Mouse (Mus musculus): ENCODE data around the gene Prelp.

Prelp gene

DNA sequence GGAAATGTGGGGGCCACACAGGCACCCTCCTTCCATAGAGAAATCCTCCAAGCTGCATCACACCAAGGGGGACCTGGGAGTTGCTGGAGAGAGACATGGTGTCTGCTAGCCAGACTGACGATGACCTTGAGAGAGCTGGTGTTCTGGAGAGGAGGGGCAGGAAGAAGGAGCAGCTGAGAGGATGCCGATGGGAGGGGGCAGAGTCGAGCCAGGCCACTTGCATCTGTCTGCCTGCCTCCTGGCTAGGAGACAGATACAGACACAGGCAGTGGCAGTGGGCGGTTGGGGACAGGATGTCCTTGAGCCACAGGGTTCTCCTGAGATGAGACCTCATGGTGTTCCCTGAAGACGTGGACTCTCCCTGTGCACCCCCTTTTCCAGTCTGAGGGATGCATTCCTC, 29.7 kb downstream of the Prelp start:
- DNase-seq, result peak; percentile 78

DNA sequence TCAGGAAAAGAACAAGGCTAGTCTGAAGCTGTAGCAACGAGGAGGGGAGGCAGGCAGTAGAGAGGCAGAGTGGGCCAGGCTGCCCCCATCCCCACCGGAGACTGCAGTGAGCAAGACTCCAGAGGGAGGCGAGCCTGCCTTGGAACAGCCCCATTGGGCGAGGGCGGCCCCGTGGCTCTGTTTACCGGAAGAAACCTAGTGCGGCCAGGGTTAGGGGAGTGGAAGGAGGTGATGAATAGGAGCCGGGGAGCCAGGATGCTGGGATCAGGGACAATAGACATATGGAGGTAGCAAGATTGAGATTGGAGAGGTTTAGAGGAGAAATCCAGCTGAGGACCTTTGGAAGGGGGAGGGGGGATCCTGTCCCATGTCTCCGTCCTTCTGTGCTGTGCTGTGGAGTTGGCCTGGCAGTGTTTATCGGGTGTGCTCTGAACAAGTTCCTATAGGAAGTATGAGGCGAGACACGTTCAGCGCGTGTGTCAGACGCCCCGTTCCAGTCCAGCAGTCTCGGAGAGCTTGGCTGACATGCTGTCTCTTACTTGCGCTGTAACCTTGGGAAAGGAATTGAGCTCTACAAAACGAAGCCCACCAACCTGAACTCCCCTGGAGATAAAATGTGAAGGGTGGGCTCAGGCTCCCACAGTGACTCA, 31.1 kb downstream of the Prelp start:
- no peak for DNase-seq

DNA sequence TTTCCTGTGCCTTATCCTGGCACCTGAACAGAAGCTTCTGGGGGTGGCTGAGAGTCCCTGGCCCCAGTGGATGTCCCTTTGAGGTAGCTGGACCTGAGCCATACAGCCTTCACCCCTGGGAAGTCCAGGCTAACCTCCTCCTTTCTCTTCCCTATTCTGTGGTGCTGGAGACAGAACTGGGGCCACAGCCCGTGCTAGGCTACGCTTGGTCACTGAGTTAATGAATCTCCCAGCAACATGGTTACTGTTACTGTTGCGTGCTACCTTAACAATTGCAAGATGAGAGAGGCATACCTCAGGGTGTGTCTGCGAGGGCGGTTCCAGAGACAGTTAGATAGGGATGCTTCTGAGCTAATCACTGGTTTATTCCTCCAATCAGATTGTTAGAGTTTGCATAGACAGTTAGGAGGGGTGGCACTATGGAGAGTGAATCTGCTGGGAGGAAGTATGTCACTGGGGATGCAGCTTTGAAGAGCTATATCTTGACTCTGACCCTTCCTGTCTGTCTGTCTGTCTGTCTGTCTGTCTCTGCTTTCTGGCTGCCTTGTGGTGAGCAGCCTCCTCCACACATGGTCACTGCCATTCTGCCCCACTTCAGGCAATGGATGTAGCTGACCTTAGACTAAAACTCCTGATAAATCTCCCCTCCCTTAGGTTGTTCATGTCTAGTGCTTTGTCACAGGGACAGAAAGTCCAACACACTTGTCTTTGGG, 33.5 kb downstream of the Prelp start:
- DNase-seq, result no peak

DNA sequence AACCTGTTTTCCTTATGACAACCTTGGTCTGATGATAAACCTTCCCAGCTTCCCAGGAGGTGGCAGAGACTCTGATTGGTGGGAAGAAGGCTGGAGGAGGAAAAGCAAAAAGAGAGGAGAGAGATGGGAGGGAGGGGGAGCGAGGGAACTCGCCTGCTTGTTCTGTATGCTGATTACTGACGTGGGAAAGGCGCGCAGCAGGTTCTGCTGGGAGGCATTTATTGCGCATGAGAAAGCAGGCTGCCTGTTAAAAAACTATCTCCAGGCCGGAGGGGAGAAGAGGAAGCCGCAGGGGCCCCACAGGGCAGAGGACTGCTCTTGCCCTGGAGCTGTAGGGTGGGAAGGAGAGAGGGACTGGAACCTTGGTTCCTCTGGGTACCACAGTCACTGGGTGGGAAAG, 34.2 kb downstream of the Prelp start:
- DNase-seq, result no peak

DNA sequence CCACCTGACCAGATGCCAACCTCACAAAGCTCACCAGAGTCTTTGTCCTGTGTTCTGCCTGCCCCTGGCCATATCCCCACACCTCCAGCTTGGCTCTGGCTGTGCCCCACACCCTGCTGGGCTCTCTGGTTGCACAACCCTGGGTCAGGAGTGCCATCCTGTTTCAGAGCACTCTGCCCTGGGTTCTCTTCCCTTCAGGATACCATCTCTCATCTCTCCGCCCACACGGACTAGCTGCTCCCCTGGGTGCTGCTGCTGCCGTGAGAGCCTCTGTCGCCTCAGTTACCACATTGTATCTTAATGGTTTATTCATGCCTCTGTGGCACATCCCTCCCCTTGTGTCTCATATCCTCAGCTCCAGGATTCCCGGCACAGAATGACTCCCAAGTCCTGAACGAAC, 34.8 kb downstream of the Prelp start:
- DNase-seq, result no peak

DNA sequence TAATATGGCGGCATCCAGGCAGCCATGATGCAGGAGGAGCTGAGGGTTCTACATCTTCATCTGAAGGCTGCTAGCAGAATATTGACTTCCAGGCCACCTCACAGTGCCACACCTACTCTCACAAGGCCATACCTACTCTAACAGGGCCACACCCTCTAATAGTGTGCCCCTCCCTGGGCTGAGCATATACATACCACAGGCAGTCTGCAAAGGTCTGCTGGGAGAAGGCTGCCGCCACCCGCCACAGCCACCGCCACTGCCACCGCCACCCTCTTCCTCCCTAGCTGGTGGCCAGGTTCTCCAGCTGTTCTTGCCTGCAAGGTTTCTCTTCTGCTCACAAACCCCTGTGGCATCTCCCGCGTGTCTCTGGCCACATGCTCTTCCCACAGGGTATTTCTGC, 35.4 kb downstream of the Prelp start:
- DNase-seq, result no peak

DNA sequence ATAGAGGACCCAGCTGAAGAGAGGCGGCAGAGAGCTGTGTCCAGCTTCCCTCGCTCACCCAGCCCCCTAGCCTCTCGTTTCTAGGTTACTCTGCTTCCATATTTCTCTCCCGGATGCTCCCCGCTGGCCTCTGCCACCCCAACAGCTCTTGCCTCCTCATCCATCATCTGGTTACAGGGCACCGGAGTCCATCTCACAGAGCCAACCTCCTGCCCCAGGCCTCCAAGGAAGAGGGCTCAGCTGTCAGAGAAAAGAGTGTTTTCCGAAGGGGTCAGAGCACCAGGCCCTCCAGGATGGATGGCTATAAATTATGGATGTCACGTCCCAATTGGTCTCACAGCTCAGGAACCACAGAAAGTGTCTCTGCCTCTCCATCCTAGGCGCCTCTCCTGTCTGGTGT, 36.5 kb downstream of the Prelp start:
- DNase-seq, result no peak

DNA sequence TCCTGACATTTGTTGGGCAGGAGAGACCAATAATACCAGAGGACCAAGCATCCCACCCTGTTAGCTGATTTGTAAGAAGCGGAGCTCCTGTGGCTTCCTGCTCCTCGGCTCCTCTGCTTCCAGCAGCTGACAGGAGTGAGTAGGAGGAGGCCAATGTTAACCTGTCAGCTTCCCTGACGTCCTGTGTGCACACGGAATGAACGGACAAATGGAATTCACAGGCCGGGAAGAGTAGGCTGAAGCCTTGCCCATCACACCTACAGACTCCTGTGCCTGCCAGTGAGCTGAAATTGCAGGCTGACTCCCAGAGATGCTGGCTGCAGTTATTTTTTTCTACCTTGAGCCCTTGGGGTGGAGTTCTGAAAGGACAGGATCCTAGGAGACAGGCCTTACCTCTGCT, 37.1 kb downstream of the Prelp start:
- no peak for DNase-seq

DNA sequence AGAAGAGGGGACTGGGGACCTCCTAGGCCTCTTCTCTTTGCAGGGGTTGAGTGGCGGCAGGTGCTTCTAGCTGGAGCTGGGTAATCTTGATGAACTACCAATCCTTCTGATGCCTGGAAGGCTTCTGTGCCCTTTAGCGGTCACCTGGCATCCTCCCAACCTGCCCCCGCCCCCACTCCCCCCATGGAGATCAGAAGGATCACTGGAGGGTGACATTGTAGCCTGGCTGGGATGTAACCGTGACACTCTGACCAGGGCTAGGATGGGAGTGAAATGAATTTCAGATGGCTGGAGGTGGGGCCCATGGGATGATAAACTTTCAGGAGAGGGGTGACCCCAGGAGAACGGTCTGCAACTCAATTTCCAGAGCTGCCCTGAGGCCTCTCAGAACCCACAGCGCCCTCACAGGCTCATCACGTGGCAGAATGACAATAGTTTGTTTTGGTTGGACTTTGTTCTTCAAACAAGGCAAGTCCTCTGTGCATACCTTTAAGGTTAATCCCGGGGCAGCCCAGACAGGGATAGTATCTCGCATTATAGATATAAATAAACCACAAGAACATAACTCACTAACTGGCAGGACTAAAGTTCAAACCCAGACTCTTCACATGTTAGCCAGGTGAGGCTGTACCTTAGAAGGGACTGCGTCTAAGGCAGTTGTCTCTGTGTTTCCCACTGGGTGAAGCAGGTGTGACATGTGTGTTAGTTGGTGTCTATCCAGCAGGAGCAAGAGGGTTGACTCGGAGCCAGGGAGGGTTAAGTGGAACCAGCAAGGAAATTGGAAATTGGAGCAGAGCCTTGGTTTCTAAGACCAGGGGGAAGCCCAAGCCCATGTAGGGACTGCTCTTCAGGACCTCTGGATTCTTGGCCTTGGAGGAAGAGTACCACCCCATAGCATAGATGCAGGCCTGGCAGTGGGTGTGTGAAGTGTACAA, 38.7 kb downstream of the Prelp start:
- no peak for DNase-seq

DNA sequence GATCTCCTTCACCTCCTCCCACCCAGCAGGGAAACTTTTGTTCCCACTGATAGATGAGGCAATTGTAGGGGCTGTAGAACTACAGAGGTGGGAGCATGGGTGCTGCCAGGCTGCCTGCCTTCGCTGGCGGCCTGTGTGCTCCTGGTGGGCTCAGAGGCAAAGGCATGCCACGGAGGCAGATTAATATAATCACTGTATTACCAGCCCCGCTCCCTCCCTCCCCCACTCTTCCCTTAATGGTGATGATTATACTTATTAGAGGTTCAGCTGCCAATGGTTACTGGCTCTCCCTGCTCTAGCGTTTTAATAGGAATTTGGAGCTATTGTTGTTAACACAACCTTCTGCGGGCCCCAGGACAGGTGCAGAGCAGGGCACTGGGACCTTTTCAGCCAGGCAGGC, 39.4 kb downstream of the Prelp start:
- DNase-seq, result no peak

DNA sequence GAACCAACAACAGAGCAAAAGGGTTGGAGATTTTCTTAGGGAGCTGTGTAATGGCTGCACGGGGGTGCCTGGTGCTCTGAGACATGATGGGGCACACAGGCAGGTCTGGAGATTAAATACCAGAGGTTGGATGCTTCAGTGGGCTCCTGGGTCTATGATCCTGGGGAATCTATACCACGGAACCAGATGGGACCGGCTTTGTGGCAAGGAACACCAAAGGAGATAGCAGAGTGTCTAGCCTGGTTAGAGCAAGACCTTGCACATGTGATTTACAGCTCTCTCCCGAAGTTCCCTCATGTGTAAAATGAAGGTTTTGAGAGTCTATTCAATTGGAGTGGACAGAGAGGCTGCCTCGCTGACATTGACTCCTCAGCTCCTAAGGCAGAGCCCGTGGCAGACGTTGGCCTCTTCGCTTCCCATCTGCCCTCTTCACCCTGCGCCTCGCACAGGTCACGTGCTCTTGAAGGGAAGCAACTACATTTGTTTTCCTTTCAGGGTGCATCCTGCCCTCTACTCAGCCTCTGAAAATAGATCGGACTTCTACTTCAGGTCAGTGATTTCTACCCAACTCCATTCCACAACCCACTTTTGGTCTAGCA, 42.3 kb downstream of the Prelp start:
- no peak for DNase-seq

DNA sequence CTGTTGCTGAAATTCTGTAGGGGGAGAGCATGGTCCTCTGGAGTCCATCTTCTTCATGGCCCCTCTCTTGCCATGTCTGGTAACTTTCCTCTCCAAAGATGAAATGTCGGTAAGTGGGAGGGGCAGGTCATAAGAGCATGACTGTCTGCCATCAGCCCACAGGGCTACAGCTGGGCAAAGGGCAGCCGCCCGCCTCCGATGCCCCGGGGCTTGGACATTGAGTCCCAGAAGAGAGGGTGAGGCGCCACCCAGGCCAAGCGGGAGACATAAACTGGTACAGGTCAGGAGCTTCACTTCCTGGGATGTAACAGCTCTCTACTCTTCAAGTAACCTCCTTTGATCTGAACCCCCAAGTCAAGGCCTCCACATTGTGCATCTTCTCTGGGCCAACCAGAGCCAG, 44.3 kb downstream of the Prelp start:
- DNase-seq, result no peak

DNA sequence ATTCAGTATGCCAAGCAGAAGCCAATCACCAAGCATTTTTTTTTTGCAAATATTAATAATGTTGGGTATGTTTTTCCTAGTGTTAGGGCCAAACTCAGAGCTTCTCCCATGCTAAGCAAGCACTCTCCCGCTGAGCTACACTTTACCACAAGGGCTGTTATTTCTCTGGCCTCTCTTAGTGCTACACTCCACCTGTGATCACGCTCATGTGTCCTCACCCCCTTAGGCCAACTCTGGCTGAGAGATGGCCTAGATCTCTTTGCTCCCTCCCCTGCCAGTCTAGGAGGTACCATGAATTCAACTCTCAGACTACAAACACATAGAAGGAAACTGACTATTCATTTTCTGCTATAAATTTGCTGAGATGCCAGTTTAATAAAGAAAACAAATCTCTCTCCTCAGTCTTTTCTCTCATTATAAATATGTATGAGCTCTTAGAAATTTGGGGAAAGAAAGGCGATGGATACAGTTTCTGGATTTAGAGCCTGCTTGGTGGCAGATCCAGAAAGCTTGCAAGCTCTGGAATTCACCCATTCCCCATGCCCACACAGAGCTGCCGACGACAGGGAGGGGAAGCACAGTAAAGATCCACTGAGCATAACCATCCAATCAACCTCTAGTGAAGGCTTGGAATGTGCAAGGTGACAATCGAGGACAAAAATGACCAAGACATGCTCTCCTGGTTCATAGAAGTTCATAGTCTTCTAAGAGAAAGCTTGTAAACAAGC, 48.0 kb downstream of the Prelp start:
- DNase-seq, result no peak

DNA sequence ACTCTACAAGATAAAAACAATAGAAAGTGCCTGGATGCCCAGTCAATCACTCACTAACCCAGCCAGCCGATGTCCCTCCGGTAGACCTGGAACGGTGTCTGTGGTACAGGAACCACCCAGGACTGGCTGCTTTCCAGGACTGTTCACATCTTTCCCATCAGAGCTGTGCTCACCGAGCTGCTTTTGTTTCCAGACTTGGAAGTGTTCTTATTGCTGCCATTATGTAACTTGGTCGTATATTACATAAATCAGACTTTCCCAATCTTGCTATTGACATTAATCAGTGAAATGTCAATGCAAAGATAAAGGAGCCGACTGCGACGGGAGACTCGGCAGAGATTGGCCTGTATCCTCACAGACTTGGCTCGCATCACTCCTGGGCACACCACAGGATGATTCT, 50.0 kb downstream of the Prelp start:
- no peak for DNase-seq

DNA sequence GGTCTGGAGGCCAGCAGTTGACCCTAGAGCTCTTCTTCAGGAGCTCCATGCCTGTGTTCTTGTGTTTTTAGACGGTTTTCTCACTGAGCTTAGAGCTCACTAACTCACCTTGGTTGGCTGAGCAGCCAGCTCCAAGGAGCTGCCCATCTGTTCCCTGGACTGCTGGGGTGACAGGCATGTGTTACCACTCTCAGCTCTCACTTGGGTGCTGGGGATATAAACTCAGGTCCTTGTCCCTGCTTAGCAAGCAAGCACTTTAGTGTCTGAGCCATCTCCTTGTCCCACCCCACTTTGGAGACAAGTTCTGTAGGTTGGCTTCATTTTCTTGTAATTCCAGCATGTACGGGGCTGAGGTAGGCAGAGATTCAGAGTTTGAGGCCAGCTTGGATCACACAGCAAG, 52.0 kb downstream of the Prelp start:
- no peak for DNase-seq

DNA sequence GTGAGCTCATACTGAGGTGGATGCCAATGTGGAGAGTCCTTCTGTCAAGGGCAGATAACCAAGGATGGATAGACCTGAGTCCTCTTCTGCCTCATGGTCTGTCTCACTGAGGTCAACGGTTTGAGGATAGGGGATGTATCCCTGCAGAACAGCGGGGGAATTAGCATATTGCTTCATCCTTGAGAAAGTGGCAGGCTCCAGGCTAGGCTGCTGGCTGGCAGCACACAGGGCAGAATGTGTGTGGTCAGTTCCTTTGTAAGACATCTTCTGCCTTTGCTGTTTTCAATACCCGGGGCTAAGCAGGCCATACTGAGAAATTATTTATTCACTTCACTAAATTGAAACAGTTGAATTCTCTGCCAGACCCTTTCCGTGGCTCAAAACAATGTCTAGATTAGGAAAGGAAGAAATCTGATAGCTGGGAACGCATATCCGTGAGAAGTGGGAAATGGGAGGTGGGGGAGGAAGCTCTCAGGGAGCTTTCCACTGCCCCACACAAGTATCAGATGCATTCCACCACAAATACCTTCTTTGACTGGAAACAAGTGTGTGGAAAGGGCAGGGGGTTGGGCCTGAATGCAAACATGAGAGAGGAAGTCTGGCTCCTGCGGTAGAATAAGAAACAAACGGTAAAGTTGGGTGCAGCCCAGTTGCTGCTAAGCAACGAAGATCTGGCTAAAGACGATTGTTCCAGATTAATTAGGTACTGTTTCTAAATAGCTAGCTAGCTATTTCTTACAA, 57.8 kb downstream of the Prelp start:
- peak; percentile 39 for DNase-seq

DNA sequence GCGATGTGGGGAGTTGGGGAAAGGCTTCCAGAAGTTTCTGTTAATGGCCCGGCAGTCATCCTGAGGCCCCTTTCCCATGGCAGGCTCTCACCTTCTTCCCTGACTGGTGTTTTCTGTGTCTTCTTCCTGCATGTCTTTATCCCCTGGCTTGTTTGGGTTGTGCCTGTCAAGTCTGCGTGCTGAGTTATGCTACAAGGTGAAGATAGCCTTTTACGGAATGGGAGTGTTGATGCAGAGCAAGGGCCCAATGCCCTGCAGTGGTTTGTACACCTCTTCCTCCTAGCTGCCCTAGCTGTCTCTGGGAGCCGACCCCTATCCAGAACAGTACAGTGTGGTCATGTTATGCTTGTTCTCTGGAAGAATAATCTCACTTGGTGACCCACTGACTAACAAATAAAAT, 60.2 kb downstream of the Prelp start:
- DNase-seq, result no peak
